Mouse (Mus musculus) CH12.LX (cell line): ENCODE measurements around the gene Cdca7.

Experiments
- BHLHE40 ChIP-seq: IDR thresholded peaks from 2 replicates; pipeline ENCODE4 v1.6.1; 2011; ENCODE audit warnings: mild to moderate bottlenecking, low read depth, low read length, improper control_type of control experiment
- CTCF ChIP-seq, 2 experiments: IDR thresholded peaks in 1 of 2; conservative IDR thresholded peaks in 1 of 2; 2 replicates each; pipeline ENCODE4 v1.5.1; 2011 to 2012; ENCODE audit warnings: low read depth in 2 of 2, low read length in 2 of 2, improper control_type of control experiment in 1 of 2, inconsistent platforms in 1 of 2, mild to moderate bottlenecking in 1 of 2, moderate library complexity in 1 of 2
- MAZ ChIP-seq: IDR thresholded peaks from 2 replicates; pipeline ENCODE4 v1.6.1; 2012; ENCODE audit warnings: low read depth, mild to moderate bottlenecking, inconsistent platforms, low read length, improper control_type of control experiment, moderate library complexity
- NELFE ChIP-seq: IDR thresholded peaks from 2 replicates; pipeline ENCODE4 v1.6.1; 2011; ENCODE audit warnings: low read depth, low read length, improper control_type of control experiment
- TBP ChIP-seq: conservative IDR thresholded peaks from 2 replicates; pipeline ENCODE4 v1.6.1; 2011; ENCODE audit warnings: low read depth, low read length, improper control_type of control experiment
- ZC3H11A ChIP-seq: IDR thresholded peaks from 2 replicates; pipeline ENCODE4 v1.6.1; 2012; ENCODE audit warnings: low read depth, mild to moderate bottlenecking, inconsistent platforms, low read length, improper control_type of control experiment

DNA sequence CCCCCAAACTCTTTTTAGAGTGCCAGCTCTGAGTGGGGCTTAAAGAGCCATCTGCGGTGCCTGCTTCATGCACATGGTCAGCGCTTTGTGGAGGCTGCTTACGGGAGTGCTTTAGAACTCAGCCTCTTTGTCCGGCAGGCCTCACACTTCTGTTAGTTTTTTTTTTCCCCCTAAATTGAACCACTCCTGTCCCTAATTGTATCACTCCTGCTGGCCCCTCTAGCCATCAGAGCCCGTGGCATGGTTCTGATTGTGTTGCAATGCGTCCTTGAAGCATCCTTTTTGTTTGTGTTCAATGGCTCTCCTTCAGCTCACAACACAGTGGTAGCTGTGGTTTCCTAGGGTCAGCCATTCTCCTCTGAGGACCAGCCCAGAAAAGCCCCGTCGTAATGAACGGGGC lies 27.7 kb downstream of the Cdca7 start:
- no peak for TF ChIP-seq MAZ
- TF ChIP-seq CTCF (conservative IDR thresholded peaks at IDR 0.05 in 1 of 2, IDR thresholded peaks at IDR 0.05 in 1 of 2; ENCODE audit: low read depth in 2 of 2, low read length in 2 of 2) = no peak
- TF ChIP-seq NELFE = no peak
- TF ChIP-seq BHLHE40 = no peak
- TF ChIP-seq ZC3H11A = no peak
- TF ChIP-seq TBP = no peak
